Mouse (Mus musculus) heart, adult 2 months (tissue): ENCODE data around the gene Tmtc2. TPM values are rescaled to one million over a fixed set of nuclear protein-coding genes. Genes with fewer than 3 reads are reported as not detected.
A peak's percentile ranks its signal among the peaks of the same experiment; 100 is the strongest.

Experiments
- DNase-seq, 2 experiments: peaks; one replicate each; pipeline ENCODE4 v3.0.0; 2021
- H3K27ac ChIP-seq: fragments of 200-600 bp; 2 replicates; pipeline ENCODE4 v1.8.1; 2022
- H3K27me3 ChIP-seq: fragments of 200-500 bp; 2 replicates; pipeline ENCODE4 v1.6.1; 2012; ENCODE audit warnings: mild to moderate bottlenecking, low read length, inconsistent platforms, mixed read lengths; ENCODE audit not compliant: control insufficient read depth, insufficient read depth
- H3K36me3 ChIP-seq: fragments of 200-500 bp; 2 replicates; pipeline ENCODE4 v1.6.1; 2012; ENCODE audit warnings: low read length, inconsistent platforms; ENCODE audit not compliant: control insufficient read depth, insufficient read depth
- H3K4me1 ChIP-seq: fragments of 200-500 bp; 2 replicates; pipeline ENCODE4 v1.6.1; 2011; ENCODE audit warnings: low read length; ENCODE audit not compliant: control insufficient read depth, insufficient read depth
- H3K4me3 ChIP-seq: fragments of 200-600 bp; 2 replicates; pipeline ENCODE4 v1.8.1; 2022
- H3K79me2 ChIP-seq: fragments of 200-500 bp; replicated peaks from 2 replicates; pipeline ENCODE4 v1.6.1; 2012; ENCODE audit warnings: mild to moderate bottlenecking, inconsistent platforms, low read length, moderate library complexity, mixed read lengths; ENCODE audit not compliant: control insufficient read depth, insufficient read depth
- H3K9ac ChIP-seq: fragments of 200-500 bp; 2 replicates; pipeline ENCODE4 v1.6.1; 2012; ENCODE audit warnings: low read depth, mild to moderate bottlenecking, control low read depth, inconsistent platforms, low read length, mixed read lengths
- CTCF ChIP-seq: fragments of 200-600 bp; IDR thresholded peaks from 2 replicates; pipeline ENCODE4 v1.8.1; 2022; ENCODE audit warnings: antibody characterized with exemption, mild to moderate bottlenecking, moderate library complexity
- EP300 ChIP-seq: fragments of 200-500 bp; IDR thresholded peaks from 2 replicates; pipeline ENCODE4 v1.6.1; 2011; ENCODE audit warnings: low read depth, low read length, control low read depth; ENCODE audit not compliant: insufficient read depth
- POLR2A ChIP-seq: fragments of 200-500 bp; IDR thresholded peaks from 2 replicates; pipeline ENCODE4 v1.6.1; 2011; ENCODE audit warnings: mild to moderate bottlenecking, low read depth, low read length, control low read depth; ENCODE audit not compliant: insufficient read depth
- WGBS: fragments of 180-500 bp; shearing (Covaris S2); methylation state at CpG from one replicate; pipeline ENCODE4 v1.1.7; 2018; 5-methylcytosine and 5-hydroxymethylcytosine counted together
- intact Hi-C: fragments of 180-260 bp; cut with DNase I; formaldehyde crosslinking; loops from one replicate; pipeline ENCODE4 v1.15.1; 2025
- polyA plus RNA-seq: library from polyadenylated mRNA; depleted of rRNA; stranded (reverse); fragments of >200 nt; gene quantifications from 2 replicates; pipeline ENCODE4 v1.2.3, GENCODE M21; 2012
- total RNA-seq, 2 experiments: library from RNA; stranded (reverse); gene quantifications; 2 replicates each; pipeline ENCODE4 v1.2.3; 2021

The Tmtc2 gene
- total and polyA plus RNA-seq, 3 experiments = 2.6 to 4.4 (median 4.4) TPM

- Histone ChIP-seq H3K27me3 (no peaks in the 10 kb centered on the region), H3K27ac (no peak overlapping the region), H3K79me2 (no peaks in the 10 kb centered on the region; the same call in 1 of the 2 replicates), H3K36me3 (peaks cover 9% of the 10 kb centered on the region; the same call in 1 of the 2 replicates), H3K4me1 (peaks cover 6% of the 10 kb centered on the region), H3K9ac (no peak overlapping the region), H3K4me3 (no peak overlapping the region)
- intact Hi-C loops = loop anchor here (2.0 to 5.0 kb wide), 2 partner anchors 73 to 124 kb away; partner anchors contain the start of gene Tmtc2
- DNase-seq = no peak
- TF ChIP-seq EP300 (no peak), CTCF (no peak), POLR2A (no peak)
- WGBS = 87% methylated on average over 7 of the region's 7 CpGs
These were observed 72.5 kb downstream of the Tmtc2 start for GRCm38 (mm10) chr10:105501736-105502135.

GRCm38 (mm10) chr10:105500482-105500881, 73.8 kb downstream of the Tmtc2 start:
- Histone ChIP-seq H3K4me1 (peaks cover 6% of the 10 kb centered on the region), H3K27ac (peak overlapping the region; percentile 73), H3K9ac (no peak overlapping the region), H3K4me3 (no peak overlapping the region), H3K36me3 (peaks cover 9% of the 10 kb centered on the region; the same call in 1 of the 2 replicates), H3K27me3 (no peaks in the 10 kb centered on the region), H3K79me2 (no peaks in the 10 kb centered on the region; the same call in 1 of the 2 replicates)
- DNase-seq = peak; percentile 35 to 47
- intact Hi-C loops = loop anchor here (2.0 to 5.0 kb wide), 2 partner anchors 74 to 123 kb away; partner anchors contain the start of gene Tmtc2
- TF ChIP-seq EP300 (peak; percentile 90), CTCF (no peak), POLR2A (peak; percentile 75)
- 32% methylated on average over 4 of the region's 4 CpGs for WGBS

- Histone ChIP-seq H3K27me3 (no peaks in the 10 kb centered on the region), H3K36me3 (peaks cover 12% of the 10 kb centered on the region; the same call in 1 of the 2 replicates), H3K9ac (no peak overlapping the region), H3K27ac (no peak overlapping the region), H3K79me2 (no peaks in the 10 kb centered on the region; the same call in 1 of the 2 replicates), H3K4me1 (peaks cover 4% of the 10 kb centered on the region), H3K4me3 (no peak overlapping the region)
- DNase-seq = no peak
- intact Hi-C loops = no loop called here
- WGBS = 53% methylated on average over 6 of the region's 6 CpGs
- TF ChIP-seq CTCF = no peak
- TF ChIP-seq POLR2A = no peak
- TF ChIP-seq EP300 = no peak
These were observed 79.0 kb downstream of the Tmtc2 start for GRCm38 (mm10) chr10:105495248-105495647.

GRCm38 (mm10) chr10:105492485-105492884, 81.8 kb downstream of the Tmtc2 start:
- no peak for DNase-seq
- 71% methylated on average over 4 of the region's 4 CpGs for WGBS

GRCm38 (mm10) chr10:105490748-105491147, 83.5 kb downstream of the Tmtc2 start:
- H3K4me3 ChIP-seq = no peak overlapping the region
- 90% methylated on average over 4 of the region's 4 CpGs for WGBS

More at GRCm38 (mm10) chr10:105492485-105492884, 81.8 kb downstream of the Tmtc2 start:
- H3K27ac ChIP-seq = no peak overlapping the region
- intact Hi-C loops = no loop called here
- H3K9ac ChIP-seq = no peak overlapping the region
- H3K4me3 ChIP-seq = no peak overlapping the region
- no peaks in the 10 kb centered on the region for H3K79me2 ChIP-seq
- H3K27me3 ChIP-seq = no peaks in the 10 kb centered on the region
- H3K4me1 ChIP-seq = no peaks in the 10 kb centered on the region; the same call in 1 of the 2 replicates
- 0 out of 2 replicates have a peak, but pooled peaks cover 3% of the 10 kb centered on the region for H3K36me3 ChIP-seq
- TF ChIP-seq EP300 = no peak

GRCm38 (mm10) chr10:105489970-105490735, 84.1 kb downstream of the Tmtc2 start:
- H3K4me3 ChIP-seq = no peak overlapping the region

More at GRCm38 (mm10) chr10:105490748-105491147, 83.5 kb downstream of the Tmtc2 start:
- Histone ChIP-seq H3K36me3 (0 out of 2 replicates have a peak, but pooled peaks cover 3% of the 10 kb centered on the region), H3K9ac (no peak overlapping the region), H3K27me3 (no peaks in the 10 kb centered on the region), H3K79me2 (no peaks in the 10 kb centered on the region), H3K4me1 (no peaks in the 10 kb centered on the region; the same call in 1 of the 2 replicates), H3K27ac (no peak overlapping the region)
- no peak for DNase-seq
- intact Hi-C loops = no loop called here
- TF ChIP-seq POLR2A = no peak
- TF ChIP-seq EP300 = no peak
- TF ChIP-seq CTCF = no peak

More at GRCm38 (mm10) chr10:105489970-105490735, 84.1 kb downstream of the Tmtc2 start:
- WGBS = 89% methylated on average over 14 of the region's 14 CpGs
- no peaks in the 10 kb centered on the region for H3K27me3 ChIP-seq
- DNase-seq = no peak
- 0 out of 2 replicates have a peak, but pooled peaks cover 3% of the 10 kb centered on the region for H3K36me3 ChIP-seq
- no peak for TF ChIP-seq EP300
- TF ChIP-seq POLR2A = no peak
- no peak for TF ChIP-seq CTCF
- H3K4me1 ChIP-seq = no peaks in the 10 kb centered on the region; the same call in 1 of the 2 replicates
- no peak overlapping the region for H3K27ac ChIP-seq
- intact Hi-C loops = no loop called here
- no peak overlapping the region for H3K9ac ChIP-seq
- no peaks in the 10 kb centered on the region for H3K79me2 ChIP-seq
